Mouse (Mus musculus) liver, adult 2 months (tissue): ENCODE data around the gene Clic1.

ENCODE experiments used
- CTCF ChIP-seq: fragments of 200-500 bp; IDR thresholded peaks from 2 replicates; pipeline ENCODE4 v1.5.1; 2011; ENCODE audit warnings: low read depth, low read length, control low read depth
- POLR2A ChIP-seq: fragments of 200-500 bp; IDR thresholded peaks from 2 replicates; pipeline ENCODE4 v1.6.1; 2011; ENCODE audit warnings: low read length, control low read depth; ENCODE audit not compliant: insufficient read depth; ENCODE audit errors: extremely low read depth

- TF ChIP-seq POLR2A (no peak), CTCF (no peak)
These were observed 50.5 kb downstream of the Clic1 start for GRCm38 (mm10) chr17:35100196-35100765.
